Mouse (Mus musculus): ENCODE measurements around the gene Stim1.
A peak's percentile ranks its signal among the peaks of the same experiment; 100 is the strongest.
"Not testable (repeated sequence)": the region's sequence is repeated elsewhere in the genome, so short reads cannot be mapped to it uniquely, and the experiment has no call there.

Stim1 gene

DNA sequence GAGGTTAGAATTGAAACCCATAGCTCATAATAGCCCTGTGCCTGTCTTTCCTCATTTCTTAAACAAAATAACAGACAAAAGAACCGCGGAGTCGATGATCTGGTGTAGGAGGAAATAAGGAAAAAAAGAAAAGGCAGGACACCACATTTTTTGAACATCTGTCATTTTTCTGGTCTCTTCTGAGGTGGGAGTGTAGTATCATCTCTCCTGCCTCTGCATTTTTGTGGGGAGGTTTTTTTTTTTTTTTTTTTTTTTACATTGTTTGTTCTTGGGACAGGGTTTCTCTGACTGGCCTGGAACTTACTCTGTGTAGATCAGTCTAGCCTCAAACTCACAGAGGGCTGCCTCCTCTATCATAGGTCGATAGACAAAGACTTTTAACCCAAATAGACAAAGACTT is 174.8 kb downstream of the Stim1 start:
- no peak for DNase-seq (ENCODE audit: low read depth, low spot score)

DNA sequence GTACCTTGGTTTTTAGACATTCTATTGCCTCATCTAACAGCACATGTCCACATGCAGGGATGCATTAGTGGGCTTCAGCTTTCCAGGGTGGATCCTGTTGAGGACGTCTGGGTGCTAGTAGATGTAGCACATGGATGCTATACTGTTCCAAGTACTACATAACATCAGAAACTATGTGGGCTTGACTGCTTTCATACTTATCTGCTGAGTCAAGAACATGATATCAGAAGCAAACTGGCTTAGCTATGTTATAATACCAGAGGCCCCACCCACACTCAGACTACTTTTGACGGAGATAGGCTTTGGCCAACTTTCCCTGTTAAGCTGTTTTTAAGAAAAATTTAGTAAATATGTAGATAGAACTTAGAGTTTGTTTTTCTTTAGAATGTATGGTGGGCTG is 176.7 kb downstream of the Stim1 start:
- DNase-seq (ENCODE audit: low read depth, low spot score): peak; percentile 64

DNA sequence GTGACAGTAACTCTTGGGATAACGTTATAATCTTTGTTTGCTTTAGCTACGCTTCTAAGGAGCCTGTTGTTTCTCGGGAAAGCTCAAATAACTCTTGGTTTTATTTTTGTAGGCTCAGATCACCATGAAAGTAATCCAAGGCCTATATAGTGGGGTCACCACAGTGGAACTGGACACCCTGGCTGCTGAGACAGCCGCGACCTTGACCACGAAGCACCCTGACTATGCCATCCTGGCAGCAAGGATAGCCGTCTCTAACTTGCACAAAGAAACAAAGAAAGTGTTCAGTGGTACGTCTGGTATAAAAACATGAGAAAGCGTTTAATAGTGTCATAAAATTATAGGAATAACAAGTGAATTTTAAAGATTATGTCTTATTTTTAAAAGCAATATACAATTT is 178.8 kb downstream of the Stim1 start:
- no peak for DNase-seq (ENCODE audit: low read depth, low spot score)

DNA sequence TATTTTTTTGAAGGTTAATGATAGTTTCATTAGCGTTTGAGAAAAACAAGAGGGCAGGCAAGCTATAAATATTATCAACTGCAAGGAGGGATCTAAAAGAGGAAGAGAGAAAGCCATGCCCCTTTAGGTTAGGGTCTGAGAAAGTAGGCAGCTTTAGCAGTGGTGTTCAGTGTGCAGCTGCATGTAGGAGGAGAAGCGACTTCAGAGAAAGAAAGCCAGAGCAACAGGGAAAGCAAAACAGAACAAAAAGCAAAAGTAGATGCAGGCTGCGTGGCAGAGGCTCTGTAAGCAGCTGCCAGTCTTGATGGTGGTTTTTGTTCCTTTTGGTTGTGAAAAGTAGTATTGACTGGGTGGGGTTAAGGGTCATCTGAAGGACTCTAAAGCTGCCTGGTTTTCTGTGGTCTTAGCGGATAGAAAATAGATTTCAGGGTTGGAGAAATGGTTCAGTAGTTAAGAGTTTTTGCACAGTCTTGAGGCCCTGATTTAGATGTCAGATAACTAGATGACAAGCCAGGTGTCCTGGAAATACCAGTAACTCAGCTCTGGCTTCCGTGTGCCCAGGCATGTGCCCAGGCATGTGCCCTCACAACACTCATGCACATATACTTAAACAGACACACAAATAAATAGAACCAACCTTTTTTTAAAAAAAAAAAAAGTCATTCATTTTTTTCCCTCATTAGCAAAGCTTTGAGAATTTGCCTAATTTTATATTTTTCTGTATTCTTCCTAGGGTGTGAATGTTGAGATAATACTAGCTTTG is 191.2 kb downstream of the Stim1 start:
- no peak for DNase-seq (ENCODE audit: low read depth, low spot score)

DNA sequence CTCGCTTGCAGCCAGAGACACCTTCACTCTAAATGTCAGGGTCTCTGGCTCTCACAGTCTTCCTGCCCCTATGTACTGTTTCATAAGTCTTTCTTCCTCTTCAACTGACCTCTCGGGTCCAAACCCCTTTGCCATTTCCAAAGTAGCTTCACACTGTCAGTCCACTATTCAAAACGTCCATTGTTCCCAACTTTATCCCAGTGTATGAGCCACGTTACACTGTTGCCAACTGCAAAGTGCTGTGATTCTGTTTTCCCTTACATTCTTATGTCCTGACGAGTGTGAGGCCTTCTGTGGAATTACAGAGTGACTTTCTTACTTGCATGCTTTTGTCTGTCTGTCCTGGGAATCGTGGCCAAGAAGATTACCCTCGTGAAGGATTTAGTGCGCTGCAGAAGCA is 200.0 kb downstream of the Stim1 start:
- no peak for DNase-seq (ENCODE audit: low read depth, low spot score)

DNA sequence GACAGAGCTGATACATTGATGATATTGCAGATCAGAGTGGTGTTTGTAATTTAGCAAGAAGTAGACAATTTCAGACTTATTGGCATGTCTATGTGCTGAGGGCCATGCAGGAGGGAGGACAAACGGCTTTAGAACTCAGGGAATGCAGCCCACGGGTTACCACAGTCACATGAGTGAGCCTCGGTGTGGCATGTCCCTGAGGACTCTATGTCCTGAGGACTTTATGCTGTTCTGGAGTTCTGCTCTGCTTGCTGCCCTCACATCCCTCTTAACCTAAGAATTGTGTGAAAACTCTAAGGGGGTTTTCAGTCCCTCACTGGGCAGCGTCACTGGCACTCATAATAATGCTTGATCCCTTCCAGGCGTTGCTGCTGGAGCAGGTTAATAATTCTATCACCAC is 205.1 kb downstream of the Stim1 start:
- DNase-seq (ENCODE audit: low read depth, low spot score): no peak

DNA sequence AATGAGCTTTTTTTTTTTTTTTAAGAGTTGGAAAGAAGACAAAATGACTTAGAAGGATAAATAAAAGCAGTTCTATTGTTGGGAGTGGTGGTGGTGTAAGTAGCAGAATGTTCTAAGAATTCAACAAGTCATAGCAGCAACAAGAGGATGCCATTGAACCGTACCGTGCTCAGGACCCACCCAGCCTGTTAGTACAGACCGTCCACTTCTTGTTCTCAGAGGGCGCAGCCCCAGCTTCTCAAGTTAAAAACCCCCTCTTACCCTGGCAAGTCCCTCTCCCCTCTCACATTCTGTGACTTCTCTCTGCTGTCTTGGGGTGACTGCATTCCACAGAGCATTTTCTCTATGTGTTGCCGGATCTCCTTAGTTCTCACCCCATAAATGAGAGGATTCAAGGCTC is 209.0 kb downstream of the Stim1 start:
- no peak for DNase-seq (ENCODE audit: low read depth, low spot score)

DNA sequence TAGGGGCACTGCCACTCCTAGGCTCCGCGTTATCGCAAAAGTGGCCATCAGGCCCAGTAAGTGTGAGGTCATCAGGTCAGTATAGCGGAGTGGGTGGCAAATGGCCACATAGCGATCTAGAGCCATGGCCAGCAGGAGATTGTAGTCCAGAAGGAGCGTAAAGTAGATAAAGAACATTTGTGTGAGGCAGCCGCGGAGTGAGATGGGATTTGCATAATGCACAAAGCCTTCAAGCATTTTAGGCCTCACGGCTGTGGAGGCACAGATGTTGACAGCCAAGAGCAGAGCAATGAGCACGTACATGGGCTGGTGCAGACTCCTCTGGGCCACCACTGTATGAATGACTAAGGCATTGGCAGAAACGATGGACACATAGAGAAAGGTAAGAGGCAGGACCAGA is 209.8 kb downstream of the Stim1 start:
- DNase-seq (ENCODE audit: low read depth, low spot score): no peak

DNA sequence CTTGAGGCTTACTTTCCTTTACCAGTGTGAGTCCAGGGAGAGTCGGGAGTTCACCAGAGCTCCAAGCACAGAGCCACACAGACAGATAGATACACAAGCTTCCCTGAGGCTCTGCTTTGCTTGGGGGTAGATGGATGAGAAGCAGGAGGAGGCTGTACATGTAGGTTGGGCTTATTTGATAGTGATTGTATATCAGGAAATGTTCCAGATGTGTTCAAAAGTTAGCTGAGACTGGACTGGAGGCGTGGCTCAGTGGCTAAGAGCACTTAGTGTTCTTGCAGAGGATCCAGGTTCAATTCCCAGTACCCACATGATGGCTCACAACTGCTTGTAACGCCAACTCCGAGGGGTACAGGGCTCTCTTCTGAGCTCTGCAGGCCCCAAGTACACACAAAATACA is 210.8 kb downstream of the Stim1 start:
- no peak for DNase-seq (ENCODE audit: low read depth, low spot score)

DNA sequence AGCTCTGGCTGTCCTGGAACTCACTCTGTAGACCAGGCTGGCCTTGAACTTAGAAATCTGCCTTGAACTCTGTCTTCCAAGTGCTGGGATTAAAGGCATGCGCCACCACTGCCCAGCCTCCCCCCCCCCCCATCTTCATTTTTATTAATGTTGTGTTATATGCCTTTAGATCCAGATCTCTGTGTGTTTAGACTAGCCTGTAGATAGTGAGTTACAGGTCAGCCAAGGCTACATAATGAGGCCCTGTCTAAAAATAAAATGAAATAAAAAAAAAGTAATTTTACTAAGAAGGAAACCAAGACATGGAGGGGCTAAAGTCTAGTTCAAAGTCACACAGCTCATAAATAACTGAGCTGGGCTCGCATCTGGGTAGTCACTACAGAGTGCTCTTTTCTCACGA is 211.3 kb downstream of the Stim1 start:
- no peak for DNase-seq (ENCODE audit: low read depth, low spot score)

DNA sequence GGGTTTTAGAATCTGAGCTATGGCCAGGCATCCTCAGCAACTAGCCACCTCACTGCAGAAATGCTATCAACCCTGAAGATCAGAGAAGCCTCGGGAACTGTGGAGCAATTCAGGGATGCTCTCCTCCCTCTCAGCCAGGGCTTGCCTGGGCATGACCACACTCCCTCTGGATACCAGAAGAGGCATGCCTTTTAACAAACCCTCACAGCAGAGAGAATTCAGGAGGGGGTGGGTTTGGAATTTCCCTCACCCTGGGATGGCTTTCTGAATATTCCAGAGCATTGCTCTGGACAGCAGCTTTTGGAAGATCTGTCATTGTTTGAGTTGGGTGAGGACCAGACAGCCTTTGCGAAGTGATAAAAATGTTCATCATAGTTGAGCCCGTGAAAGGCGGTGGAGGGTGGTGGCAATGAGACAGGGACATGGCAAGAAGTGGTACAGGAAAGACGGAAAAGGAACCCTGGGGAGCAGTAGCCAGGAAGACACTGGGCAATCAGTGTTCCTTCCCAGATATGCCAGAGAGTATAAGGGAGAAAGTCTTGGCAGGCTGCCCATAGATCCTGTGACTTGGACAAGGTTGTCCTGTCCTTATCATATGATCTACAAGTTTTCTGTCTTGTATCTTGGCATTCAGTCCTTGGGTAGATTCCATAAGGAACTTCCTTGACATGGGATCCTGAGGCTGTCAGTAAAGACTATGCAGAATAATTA is 211.9 kb downstream of the Stim1 start:
- DNase-seq (ENCODE audit: low read depth, low spot score): no peak

DNA sequence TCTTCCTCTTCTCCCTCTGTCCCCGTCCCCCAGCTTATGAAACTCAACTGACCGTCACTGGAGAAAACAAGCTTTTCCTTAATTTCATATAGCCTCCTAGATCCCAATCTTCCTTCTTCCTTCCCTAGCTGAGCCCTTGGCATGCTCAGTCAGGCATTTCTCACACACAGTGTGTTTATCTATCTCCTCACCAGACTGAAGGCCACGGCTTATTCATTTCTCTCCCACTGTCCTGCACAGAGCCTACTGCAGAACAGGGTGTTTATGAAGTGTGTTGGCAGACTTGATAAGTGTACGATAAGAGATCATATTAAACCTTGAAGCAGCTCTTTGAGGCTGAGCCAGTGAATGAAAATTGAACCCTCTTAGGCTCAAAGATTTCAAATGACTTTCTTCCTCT is 213.2 kb downstream of the Stim1 start:
- DNase-seq (ENCODE audit: low read depth, low spot score): no peak

DNA sequence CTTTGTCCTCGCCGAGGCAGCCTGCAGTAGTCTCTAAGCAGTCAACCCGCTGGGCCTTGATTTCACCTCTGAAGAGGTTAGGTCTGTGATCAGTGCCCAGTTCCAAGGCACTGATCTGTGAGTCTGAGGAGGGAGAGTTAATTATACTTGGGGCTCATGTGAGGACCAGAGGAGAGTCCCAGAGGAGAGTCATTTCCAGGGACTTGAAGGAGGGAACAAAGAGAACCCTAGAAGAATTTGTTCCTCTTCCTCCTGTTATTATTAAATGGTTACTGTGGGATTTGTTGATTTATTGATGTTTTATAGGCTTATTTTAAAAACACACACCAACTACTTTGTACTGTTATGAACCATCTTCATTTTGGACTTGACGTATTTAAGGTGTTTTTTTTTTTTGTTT is 214.0 kb downstream of the Stim1 start, which contains the start of gene Olfr543:
Gene Olfr543, minus strand, starts transcription at position 101 of the 400 bp plus-strand sequence.
- DNase-seq (ENCODE audit: low read depth, low spot score): no peak

DNA sequence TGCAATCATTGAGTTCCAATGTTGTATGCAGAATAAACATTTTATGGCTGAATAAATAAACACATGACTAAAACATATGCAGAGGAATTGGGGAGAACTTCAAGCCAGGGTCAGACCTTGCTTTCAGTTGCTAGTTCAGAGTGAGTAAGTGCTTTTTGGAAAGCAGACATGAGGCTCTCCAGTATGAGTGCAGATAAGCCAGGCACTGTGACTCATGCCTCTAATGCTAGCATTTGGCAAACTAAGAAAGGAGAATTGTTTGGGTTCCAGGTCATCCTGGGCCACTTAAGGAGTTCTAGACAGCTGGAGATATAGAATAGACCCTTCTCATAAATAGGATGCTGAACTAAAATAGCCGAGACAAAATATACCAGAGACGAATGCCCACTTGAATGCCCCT is 216.1 kb downstream of the Stim1 start:
- DNase-seq (ENCODE audit: low read depth, low spot score): no peak

DNA sequence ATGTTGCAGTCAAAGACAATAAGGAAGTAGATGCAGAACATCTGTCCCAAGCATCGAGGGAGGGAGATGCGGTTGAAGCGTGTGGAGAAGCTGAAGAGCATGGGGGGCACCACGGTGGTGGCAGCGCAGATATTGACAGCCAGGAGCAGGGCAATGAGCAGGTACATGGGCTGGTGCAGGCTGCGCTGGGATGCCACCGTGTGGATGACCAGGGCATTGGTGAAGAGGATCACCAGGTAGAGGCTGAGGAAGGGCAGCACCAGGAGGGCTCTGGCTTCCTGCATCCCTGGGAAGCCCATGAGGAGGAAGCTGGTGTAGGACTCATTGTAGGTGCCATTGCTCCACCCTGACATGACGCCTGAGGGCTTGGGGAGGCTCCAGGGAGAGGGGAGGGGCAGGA is 217.2 kb downstream of the Stim1 start:
- DNase-seq (ENCODE audit: low read depth, low spot score): not testable (repeated sequence)

DNA sequence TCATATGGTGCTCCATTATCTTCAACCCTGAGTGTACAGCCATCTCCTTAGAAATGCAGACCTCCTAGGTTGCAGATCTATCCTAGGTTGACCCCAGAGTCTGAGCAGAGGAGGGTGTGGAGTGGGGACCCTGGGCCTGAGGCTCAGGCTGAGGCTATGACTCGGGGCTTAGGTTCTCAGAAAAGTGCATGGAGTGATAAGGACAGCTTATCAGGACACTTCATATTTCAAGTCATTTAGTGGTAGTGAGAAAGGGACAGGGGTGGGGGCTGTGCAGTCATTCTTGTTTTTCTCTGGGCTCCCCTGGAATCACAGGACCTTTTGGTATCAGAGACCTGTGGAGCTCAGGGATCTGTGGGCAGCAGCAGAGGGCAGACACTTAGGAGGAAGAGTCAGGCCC is 218.5 kb downstream of the Stim1 start:
- no peak for DNase-seq (ENCODE audit: low read depth, low spot score)
